Mouse (Mus musculus) embryonic facial prominence, embryonic 14.5 days (tissue): Measurements from ENCODE around the gene Sdk1. TPM values are rescaled to one million over a fixed set of nuclear protein-coding genes. Genes with fewer than 3 reads are reported as not detected.

ENCODE experiments used
- ATAC-seq: fragments of 200-750 bp; cut with Nextera tagmentation; 2 replicates; pipeline ENCODE4 v1.8.0; 2017; ENCODE audit warnings: low read depth, moderate number of reproducible peaks, moderate TSS enrichment
- DNase-seq: peaks from one replicate; pipeline ENCODE4 v3.0.0-alpha.2; 2015; ENCODE audit warnings: low spot score
- H3K27ac ChIP-seq: fragments of 300-500 bp; sonication (generic); replicated peaks from 2 replicates; pipeline ENCODE4 v1.5.1; 2014; ENCODE audit warnings: low read depth, mild to moderate bottlenecking, low read length, moderate library complexity
- H3K27me3 ChIP-seq: fragments of 300-500 bp; sonication (generic); replicated peaks from 2 replicates; pipeline ENCODE4 v1.6.1; 2014; ENCODE audit warnings: low read length; ENCODE audit not compliant: control insufficient read depth, insufficient read depth
- H3K36me3 ChIP-seq: fragments of 300-500 bp; sonication (generic); 2 replicates; pipeline ENCODE4 v1.6.1; 2014; ENCODE audit warnings: low read length, mixed read lengths; ENCODE audit not compliant: control insufficient read depth, insufficient read depth
- H3K4me1 ChIP-seq: fragments of 300-500 bp; sonication (generic); 2 replicates; pipeline ENCODE4 v1.6.1; 2014; ENCODE audit warnings: antibody characterized with exemption, low read length; ENCODE audit not compliant: control insufficient read depth, insufficient read depth
- H3K4me2 ChIP-seq: fragments of 300-500 bp; sonication (generic); 2 replicates; pipeline ENCODE4 v1.6.1; 2014; ENCODE audit warnings: low read depth, mild to moderate bottlenecking, low read length, moderate library complexity, mixed read lengths
- H3K4me3 ChIP-seq: fragments of 300-500 bp; sonication (generic); 2 replicates; pipeline ENCODE4 v1.5.1; 2014; ENCODE audit warnings: low read depth, mild to moderate bottlenecking, low read length
- H3K9ac ChIP-seq: fragments of 300-500 bp; sonication (generic); 2 replicates; pipeline ENCODE4 v1.6.1; 2014; ENCODE audit warnings: low read depth, mild to moderate bottlenecking, low read length, moderate library complexity, mixed read lengths
- H3K9me3 ChIP-seq: fragments of 300-500 bp; sonication (generic); 2 replicates; pipeline ENCODE4 v1.6.1; 2016; ENCODE audit warnings: low read length; ENCODE audit not compliant: control insufficient read depth
- WGBS: fragments of 180-500 bp; shearing (Covaris S2); extraction: QIAGEN DNeasy Blood & Tissue Kit; methylation state at CpG from one replicate; pipeline ENCODE4 v1.1.7; 2014; 5-methylcytosine and 5-hydroxymethylcytosine counted together
- polyA plus RNA-seq: library from polyadenylated mRNA; unstranded; fragments of >200 nt; fragmentation: Nextera tagmentation; extraction: Ambion mirVana; gene quantifications from 2 replicates; pipeline ENCODE4 v1.2.1, GENCODE M21; 2014

Gene Sdk1
- polyA plus RNA-seq, 1 experiment from 2014 or later, result 2.7 TPM

- H3K27ac ChIP-seq, result no peak overlapping the region
These were observed 488.7 kb downstream of the Sdk1 start for GRCm38 (mm10) chr5:141730006-141730405.

GRCm38 (mm10) chr5:141738725-141739124, 497.4 kb downstream of the Sdk1 start:
- Histone ChIP-seq H3K4me1 (no peaks in the 10 kb centered on the region), H3K27me3 (no peaks in the 10 kb centered on the region), H3K36me3 (no peaks in the 10 kb centered on the region), H3K4me3 (no peak overlapping the region), H3K9ac (no peak overlapping the region), H3K27ac (no peak overlapping the region), H3K4me2 (no peak overlapping the region), H3K9me3 (peaks cover 4% of the 10 kb centered on the region; the same call in 1 of the 2 replicates)
- ATAC-seq (no peak), DNase-seq (no peak)
- 77% methylated on average over 5 of the region's 5 CpGs for WGBS

More at GRCm38 (mm10) chr5:141730006-141730405, 488.7 kb downstream of the Sdk1 start:
- no peak for DNase-seq
- Histone ChIP-seq H3K4me2 (no peak overlapping the region), H3K9me3 (no peaks in the 10 kb centered on the region), H3K36me3 (no peaks in the 10 kb centered on the region), H3K9ac (no peak overlapping the region), H3K4me1 (no peaks in the 10 kb centered on the region), H3K27me3 (no peaks in the 10 kb centered on the region), H3K4me3 (no peak overlapping the region)
- 62% methylated on average over 4 of the region's 4 CpGs for WGBS
- ATAC-seq, result no peak

GRCm38 (mm10) chr5:141748793-141749192, 507.5 kb downstream of the Sdk1 start:
- H3K9me3 ChIP-seq, result no peaks in the 10 kb centered on the region
- no peaks in the 10 kb centered on the region for H3K27me3 ChIP-seq
- no peaks in the 10 kb centered on the region for H3K4me1 ChIP-seq
- H3K4me3 ChIP-seq, result no peak overlapping the region
- ATAC-seq (no peak), DNase-seq (no peak)
- no peak overlapping the region for H3K27ac ChIP-seq
- WGBS, result 62% methylated on average over 4 of the region's 4 CpGs
- H3K4me2 ChIP-seq, result no peak overlapping the region
- no peak overlapping the region for H3K9ac ChIP-seq
- no peaks in the 10 kb centered on the region for H3K36me3 ChIP-seq

- Histone ChIP-seq H3K4me3 (no peak overlapping the region), H3K27ac (no peak overlapping the region), H3K27me3 (no peaks in the 10 kb centered on the region), H3K4me1 (no peaks in the 10 kb centered on the region; the same call in 1 of the 2 replicates), H3K9me3 (no peaks in the 10 kb centered on the region), H3K4me2 (no peak overlapping the region), H3K36me3 (no peaks in the 10 kb centered on the region), H3K9ac (no peak overlapping the region)
- WGBS, result 29% methylated on average over 7 of the region's 7 CpGs
- ATAC-seq, result no peak
- DNase-seq, result no peak
These were observed 513.0 kb downstream of the Sdk1 start for GRCm38 (mm10) chr5:141754278-141754677.

- H3K4me1 ChIP-seq, result no peaks in the 10 kb centered on the region; the same call in 1 of the 2 replicates
- no peak overlapping the region for H3K4me2 ChIP-seq
- no peaks in the 10 kb centered on the region for H3K27me3 ChIP-seq
- H3K27ac ChIP-seq, result no peak overlapping the region
- peak; percentile 53; the same call in 1 of the 2 replicates for ATAC-seq
- DNase-seq, result peak; percentile 77
- H3K4me3 ChIP-seq, result no peak overlapping the region
- no peaks in the 10 kb centered on the region for H3K9me3 ChIP-seq
- no peaks in the 10 kb centered on the region for H3K36me3 ChIP-seq
- WGBS, result 38% methylated on average over 8 of the region's 8 CpGs
- H3K9ac ChIP-seq, result no peak overlapping the region
These were observed 517.6 kb downstream of the Sdk1 start for GRCm38 (mm10) chr5:141758885-141759284.

- no peak for DNase-seq
- Histone ChIP-seq H3K4me3 (no peak overlapping the region), H3K36me3 (no peaks in the 10 kb centered on the region), H3K4me1 (peaks cover 3% of the 10 kb centered on the region; the same call in 1 of the 2 replicates), H3K9ac (no peak overlapping the region), H3K27me3 (no peaks in the 10 kb centered on the region), H3K27ac (no peak overlapping the region), H3K4me2 (no peak overlapping the region), H3K9me3 (no peaks in the 10 kb centered on the region)
- WGBS, result 93% methylated on average over 6 of the region's 6 CpGs
- no peak for ATAC-seq
These were observed 522.8 kb downstream of the Sdk1 start for GRCm38 (mm10) chr5:141764111-141764510.

- Histone ChIP-seq H3K4me2 (no peak overlapping the region), H3K27me3 (no peaks in the 10 kb centered on the region), H3K9me3 (peaks cover 12% of the 10 kb centered on the region), H3K36me3 (no peaks in the 10 kb centered on the region), H3K4me3 (no peak overlapping the region), H3K27ac (no peak overlapping the region), H3K4me1 (peaks cover 7% of the 10 kb centered on the region; the same call in 1 of the 2 replicates), H3K9ac (no peak overlapping the region)
- 38% methylated on average over 10 of the region's 10 CpGs for WGBS
- 0 out of 2 replicates have a peak, but pooled peaks have one; percentile 15 for ATAC-seq
- DNase-seq, result peak; percentile 81
These were observed 527.6 kb downstream of the Sdk1 start for GRCm38 (mm10) chr5:141768761-141769515.

GRCm38 (mm10) chr5:141771516-141771915, 530.2 kb downstream of the Sdk1 start:
- H3K9ac ChIP-seq, result no peak overlapping the region
- no peak overlapping the region for H3K4me2 ChIP-seq
- no peaks in the 10 kb centered on the region for H3K27me3 ChIP-seq
- no peaks in the 10 kb centered on the region for H3K36me3 ChIP-seq
- H3K4me3 ChIP-seq, result no peak overlapping the region
- H3K9me3 ChIP-seq, result peaks cover 17% of the 10 kb centered on the region
- H3K27ac ChIP-seq, result no peak overlapping the region
- no peak for DNase-seq
- 91% methylated on average over 3 of the region's 3 CpGs for WGBS
- no peak for ATAC-seq
- H3K4me1 ChIP-seq, result peaks cover 7% of the 10 kb centered on the region; the same call in 1 of the 2 replicates

GRCm38 (mm10) chr5:141778231-141778630, 536.9 kb downstream of the Sdk1 start:
- no peak for ATAC-seq
- no peak overlapping the region for H3K9ac ChIP-seq
- no peak overlapping the region for H3K4me3 ChIP-seq
- H3K36me3 ChIP-seq, result no peaks in the 10 kb centered on the region
- no peak overlapping the region for H3K4me2 ChIP-seq
- 74% methylated on average over 4 of the region's 4 CpGs for WGBS
- no peak overlapping the region for H3K27ac ChIP-seq
- peaks cover 10% of the 10 kb centered on the region for H3K9me3 ChIP-seq
- no peaks in the 10 kb centered on the region for H3K27me3 ChIP-seq
- H3K4me1 ChIP-seq, result no peaks in the 10 kb centered on the region
- no peak for DNase-seq
